Mouse (Mus musculus): ENCODE results near the gene Laptm4a. TPM values are rescaled to one million over a fixed set of nuclear protein-coding genes. Genes with fewer than 3 reads are reported as not detected.
A peak's percentile ranks its signal among the peaks of the same experiment; 100 is the strongest.

Gene Laptm4a
- polyA plus RNA-seq, 1 experiment from 2014 or later = 61.1 TPM

DNA sequence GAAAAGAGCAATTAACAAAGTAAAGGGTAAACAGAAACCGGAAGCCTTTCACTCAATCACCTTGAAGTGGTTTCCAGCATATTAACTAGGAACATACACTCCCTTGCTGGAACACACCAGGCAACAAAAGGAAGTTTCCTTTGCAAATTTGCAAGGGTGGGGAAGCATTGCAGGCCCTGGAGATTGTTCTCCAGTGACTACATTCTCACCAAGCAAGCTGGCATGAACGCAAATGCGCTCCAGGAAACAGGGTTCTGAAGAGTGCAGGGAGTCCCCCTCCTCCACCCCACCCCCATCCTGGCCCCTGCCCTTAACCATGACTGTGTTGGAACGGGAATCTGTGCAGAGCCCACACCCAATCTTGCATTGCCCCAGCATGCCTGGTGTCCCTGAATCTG, 36.3 kb upstream of the Laptm4a start:
- WGBS = 13% methylated on average over 4 of the region's 4 CpGs
- Histone ChIP-seq H3K4me1 (ENCODE audit: control insufficient read depth, insufficient read depth, low read length) (no peaks in the 10 kb centered on the region), H3K4me3 (ENCODE audit: low read depth, low read length) (no peak overlapping the region), H3K27me3 (ENCODE audit: control insufficient read depth, insufficient read depth, low read length) (no peaks in the 10 kb centered on the region), H3K9ac (replicated peaks; ENCODE audit: low read depth, low read length) (no peak overlapping the region), H3K4me2 (ENCODE audit: low read depth, low read length) (no peak overlapping the region), H3K27ac (ENCODE audit: low read depth, low read length) (no peak overlapping the region), H3K9me3 (ENCODE audit: control insufficient read depth, low read length) (no peaks in the 10 kb centered on the region), H3K36me3 (ENCODE audit: control insufficient read depth, insufficient read depth, low read length) (no peaks in the 10 kb centered on the region)
- ATAC-seq (ENCODE audit: low read depth) = no peak; the same call in 1 of the 2 replicates

GRCm38 (mm10) chr12:8885950-8886349, 35.5 kb upstream of the Laptm4a start:
- H3K27me3 ChIP-seq (ENCODE audit: control insufficient read depth, insufficient read depth, low read length) = no peaks in the 10 kb centered on the region
- 65% methylated on average over 3 of the region's 3 CpGs for WGBS
- H3K27ac ChIP-seq (ENCODE audit: low read depth, low read length) = no peak overlapping the region
- no peaks in the 10 kb centered on the region for H3K4me1 ChIP-seq (ENCODE audit: control insufficient read depth, insufficient read depth, low read length)
- no peak overlapping the region for H3K4me2 ChIP-seq (ENCODE audit: low read depth, low read length)
- H3K9me3 ChIP-seq (ENCODE audit: control insufficient read depth, low read length) = no peaks in the 10 kb centered on the region
- H3K9ac ChIP-seq (replicated peaks; ENCODE audit: low read depth, low read length) = no peak overlapping the region
- no peaks in the 10 kb centered on the region for H3K36me3 ChIP-seq (ENCODE audit: control insufficient read depth, insufficient read depth, low read length)
- H3K4me3 ChIP-seq (ENCODE audit: low read depth, low read length) = no peak overlapping the region
- no peak for ATAC-seq (ENCODE audit: low read depth)

GRCm38 (mm10) chr12:8888445-8888844, 33.0 kb upstream of the Laptm4a start:
- Histone ChIP-seq H3K27ac (ENCODE audit: low read depth, low read length) (no peak overlapping the region), H3K9ac (replicated peaks; ENCODE audit: low read depth, low read length) (no peak overlapping the region), H3K4me1 (ENCODE audit: control insufficient read depth, insufficient read depth, low read length) (no peaks in the 10 kb centered on the region), H3K27me3 (ENCODE audit: control insufficient read depth, insufficient read depth, low read length) (no peaks in the 10 kb centered on the region), H3K4me2 (ENCODE audit: low read depth, low read length) (no peak overlapping the region), H3K9me3 (ENCODE audit: control insufficient read depth, low read length) (no peaks in the 10 kb centered on the region), H3K4me3 (ENCODE audit: low read depth, low read length) (no peak overlapping the region), H3K36me3 (ENCODE audit: control insufficient read depth, insufficient read depth, low read length) (no peaks in the 10 kb centered on the region)
- ATAC-seq (ENCODE audit: low read depth) = no peak
- WGBS = 60% methylated on average over 7 of the region's 7 CpGs

GRCm38 (mm10) chr12:8889117-8889665, 32.3 kb upstream of the Laptm4a start:
- no peak for ATAC-seq (ENCODE audit: low read depth)
- no peak overlapping the region for H3K4me2 ChIP-seq (ENCODE audit: low read depth, low read length)
- H3K27ac ChIP-seq (ENCODE audit: low read depth, low read length) = no peak overlapping the region
- no peaks in the 10 kb centered on the region for H3K27me3 ChIP-seq (ENCODE audit: control insufficient read depth, insufficient read depth, low read length)
- H3K36me3 ChIP-seq (ENCODE audit: control insufficient read depth, insufficient read depth, low read length) = no peaks in the 10 kb centered on the region
- no peaks in the 10 kb centered on the region for H3K9me3 ChIP-seq (ENCODE audit: control insufficient read depth, low read length)
- 24% methylated on average over 10 of the region's 10 CpGs for WGBS
- no peaks in the 10 kb centered on the region for H3K4me1 ChIP-seq (ENCODE audit: control insufficient read depth, insufficient read depth, low read length)
- H3K4me3 ChIP-seq (ENCODE audit: low read depth, low read length) = no peak overlapping the region
- no peak overlapping the region for H3K9ac ChIP-seq (replicated peaks; ENCODE audit: low read depth, low read length)

- Histone ChIP-seq H3K4me1 (ENCODE audit: control insufficient read depth, insufficient read depth, low read length) (no peaks in the 10 kb centered on the region), H3K27ac (ENCODE audit: low read depth, low read length) (no peak overlapping the region), H3K27me3 (ENCODE audit: control insufficient read depth, insufficient read depth, low read length) (no peaks in the 10 kb centered on the region), H3K9me3 (ENCODE audit: control insufficient read depth, low read length) (no peaks in the 10 kb centered on the region), H3K36me3 (ENCODE audit: control insufficient read depth, insufficient read depth, low read length) (no peaks in the 10 kb centered on the region), H3K4me2 (ENCODE audit: low read depth, low read length) (no peak overlapping the region), H3K9ac (replicated peaks; ENCODE audit: low read depth, low read length) (no peak overlapping the region), H3K4me3 (ENCODE audit: low read depth, low read length) (no peak overlapping the region)
- 57% methylated on average over 17 of the region's 21 CpGs for WGBS
- no peak for ATAC-seq (ENCODE audit: low read depth)
Measured at GRCm38 (mm10) chr12:8892876-8893532, 28.5 kb upstream of the Laptm4a start.

GRCm38 (mm10) chr12:8897140-8897539, 24.3 kb upstream of the Laptm4a start:
- H3K4me2 ChIP-seq (ENCODE audit: low read depth, low read length) = no peak overlapping the region
- no peak overlapping the region for H3K4me3 ChIP-seq (ENCODE audit: low read depth, low read length)
- H3K27me3 ChIP-seq (ENCODE audit: control insufficient read depth, insufficient read depth, low read length) = no peaks in the 10 kb centered on the region
- WGBS = 53% methylated on average over 7 of the region's 7 CpGs
- no peaks in the 10 kb centered on the region for H3K9me3 ChIP-seq (ENCODE audit: control insufficient read depth, low read length)
- H3K9ac ChIP-seq (replicated peaks; ENCODE audit: low read depth, low read length) = no peak overlapping the region
- no peak for ATAC-seq (ENCODE audit: low read depth)
- H3K36me3 ChIP-seq (ENCODE audit: control insufficient read depth, insufficient read depth, low read length) = no peaks in the 10 kb centered on the region
- no peaks in the 10 kb centered on the region for H3K4me1 ChIP-seq (ENCODE audit: control insufficient read depth, insufficient read depth, low read length)
- H3K27ac ChIP-seq (ENCODE audit: low read depth, low read length) = no peak overlapping the region

DNA sequence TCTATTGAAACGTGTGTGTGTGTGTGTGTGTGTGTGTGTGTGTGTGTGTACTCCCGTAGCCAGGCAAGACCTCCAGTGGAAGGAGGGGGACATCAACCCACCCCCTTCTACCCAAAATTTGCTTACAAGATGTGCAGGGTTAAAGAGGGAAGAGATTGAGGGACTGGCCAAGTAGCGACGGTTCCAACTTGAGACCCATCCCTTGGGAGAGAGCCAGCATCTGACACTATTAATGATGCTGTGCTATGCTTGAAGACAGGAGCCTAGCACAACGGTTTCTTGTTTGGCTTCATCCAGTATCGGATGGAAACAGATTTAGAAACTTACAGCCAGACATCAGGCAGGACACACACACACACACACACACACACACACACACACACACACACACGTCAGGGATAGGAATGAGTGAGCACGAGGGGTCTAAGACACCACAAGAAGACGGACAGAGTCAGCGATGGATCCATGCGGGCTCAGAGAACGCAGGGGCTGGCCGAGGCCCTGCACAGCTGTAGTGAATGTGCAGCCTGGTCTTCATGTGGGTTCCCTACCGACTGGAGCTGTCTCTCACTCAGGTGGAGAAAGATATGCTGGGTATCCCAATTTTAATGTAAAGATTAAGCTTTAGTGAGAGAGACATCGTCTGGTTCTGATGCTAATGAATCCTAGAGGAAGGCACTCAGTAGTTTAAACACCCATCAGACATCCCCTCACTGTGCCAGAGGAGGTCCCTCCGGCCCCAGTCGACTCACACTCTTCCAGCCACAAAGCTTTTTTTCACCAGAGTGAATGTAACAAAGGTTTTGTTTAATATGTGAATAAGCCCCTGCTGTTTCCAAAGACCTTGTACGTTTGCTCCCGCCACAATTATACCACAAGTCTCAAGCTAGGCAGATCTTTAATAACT, 22.3 kb upstream of the Laptm4a start:
- ATAC-seq (ENCODE audit: low read depth) = peak; percentile 18; the same call in 1 of the 2 replicates
- Histone ChIP-seq H3K9ac (replicated peaks; ENCODE audit: low read depth, low read length) (no peak overlapping the region), H3K9me3 (ENCODE audit: control insufficient read depth, low read length) (no peaks in the 10 kb centered on the region), H3K36me3 (ENCODE audit: control insufficient read depth, insufficient read depth, low read length) (no peaks in the 10 kb centered on the region), H3K4me2 (ENCODE audit: low read depth, low read length) (no peak overlapping the region), H3K4me3 (ENCODE audit: low read depth, low read length) (no peak overlapping the region), H3K4me1 (ENCODE audit: control insufficient read depth, insufficient read depth, low read length) (no peaks in the 10 kb centered on the region), H3K27ac (ENCODE audit: low read depth, low read length) (peak overlapping the region; percentile 16; the same call in 1 of the 2 replicates), H3K27me3 (ENCODE audit: control insufficient read depth, insufficient read depth, low read length) (no peaks in the 10 kb centered on the region)
- 55% methylated on average over 19 of the region's 19 CpGs for WGBS

DNA sequence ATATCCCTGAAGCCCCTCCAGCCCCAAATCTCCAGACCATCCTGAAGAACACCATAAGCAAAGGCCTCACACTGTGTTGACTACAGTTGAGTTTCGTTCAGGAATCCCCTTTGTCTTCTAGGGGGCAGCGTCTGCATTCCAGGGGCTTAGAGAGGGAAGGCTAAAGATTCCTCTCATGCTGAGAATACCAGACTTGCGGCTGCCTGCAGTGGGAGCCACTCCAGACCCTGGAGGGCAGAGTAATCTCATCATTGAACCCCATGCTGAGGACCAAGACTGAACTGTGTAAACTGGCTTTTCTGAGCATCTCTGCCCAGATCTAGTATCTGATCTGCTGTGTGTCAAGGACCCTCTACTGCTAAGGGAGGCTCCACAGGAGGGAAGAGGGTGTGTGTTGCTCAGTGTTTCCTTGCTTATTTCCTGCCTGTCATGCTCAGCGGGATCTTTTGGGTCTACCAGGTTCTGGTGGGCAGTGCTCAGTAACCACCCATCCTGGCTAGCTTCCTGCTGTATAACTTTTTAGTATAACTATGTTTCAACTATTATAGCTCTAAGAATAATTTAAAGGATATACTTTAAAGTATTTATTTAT, 21.3 kb upstream of the Laptm4a start:
- no peaks in the 10 kb centered on the region for H3K9me3 ChIP-seq (ENCODE audit: control insufficient read depth, low read length)
- H3K27ac ChIP-seq (ENCODE audit: low read depth, low read length) = no peak overlapping the region
- H3K4me1 ChIP-seq (ENCODE audit: control insufficient read depth, insufficient read depth, low read length) = no peaks in the 10 kb centered on the region
- H3K9ac ChIP-seq (replicated peaks; ENCODE audit: low read depth, low read length) = no peak overlapping the region
- ATAC-seq (ENCODE audit: low read depth) = no peak
- WGBS = 17% methylated on average over 4 of the region's 4 CpGs
- H3K36me3 ChIP-seq (ENCODE audit: control insufficient read depth, insufficient read depth, low read length) = no peaks in the 10 kb centered on the region
- no peak overlapping the region for H3K4me2 ChIP-seq (ENCODE audit: low read depth, low read length)
- H3K27me3 ChIP-seq (ENCODE audit: control insufficient read depth, insufficient read depth, low read length) = no peaks in the 10 kb centered on the region
- H3K4me3 ChIP-seq (ENCODE audit: low read depth, low read length) = no peak overlapping the region
